Mouse (Mus musculus) central nervous system, embryonic 14 days (tissue): ENCODE results near the gene Ces2c. TPM values are rescaled to one million over a fixed set of nuclear protein-coding genes. Genes with fewer than 3 reads are reported as not detected.

ENCODE experiments used
- polyA plus RNA-seq: library from polyadenylated mRNA; depleted of rRNA; stranded (reverse); fragments of >200 nt; gene quantifications from 2 replicates; pipeline ENCODE4 v1.2.3, GENCODE M21; 2012; rRNA removed

Ces2c gene
- polyA plus RNA-seq = not detected in 2 replicates

GRCm38 (mm10) chr8:104846831-104847230, at the start of gene Ces2c:
Ces2c (plus strand) TSS chr8:104847068.

GRCm38 (mm10) chr8:104831440-104831839, 15.4 kb upstream of the Ces2c start, which contains the start of gene Ces2b:
Ces2b (plus strand) TSS chr8:104831572.

Other genes with a start within 250 kb of the Ces2c start
- gene Cdh16, start 222.7 kb upstream of the Ces2c start, polyA plus RNA-seq = not detected in 2 replicates
- gene Rrad, start 215.7 kb upstream of the Ces2c start, polyA plus RNA-seq = 2.3 and 5.8 TPM in 2 replicates
- 88.1 and 94.9 TPM in 2 replicates for gene Ciao2b, start 205.1 kb upstream of the Ces2c start, polyA plus RNA-seq
- not detected in 2 replicates for gene Ces2a, start 113.1 kb upstream of the Ces2c start, polyA plus RNA-seq
- gene Ces2b, start 15.5 kb upstream of the Ces2c start, polyA plus RNA-seq = 0.25 and 0.34 TPM in 2 replicates
- gene Ces2e, start 79.2 kb downstream of the Ces2c start, polyA plus RNA-seq = 0.04 TPM in 1 of 2 replicates, not detected in the other
- gene Ces2f, start 100.3 kb downstream of the Ces2c start, polyA plus RNA-seq = 0.03 TPM in 1 of 2 replicates, not detected in the other
- gene Ces2g, start 114.7 kb downstream of the Ces2c start, polyA plus RNA-seq = 0.02 and 0.16 TPM in 2 replicates
- not detected in 2 replicates for gene Ces2h, start 153.8 kb downstream of the Ces2c start, polyA plus RNA-seq
- not detected in 2 replicates for gene Ces3a, start 201.5 kb downstream of the Ces2c start, polyA plus RNA-seq
- gene Ces3b, start 236.7 kb downstream of the Ces2c start, polyA plus RNA-seq = not detected in 2 replicates